Mouse (Mus musculus): Measurements from ENCODE around the gene Gcc2. TPM values are rescaled to one million over a fixed set of nuclear protein-coding genes. Genes with fewer than 3 reads are reported as not detected.

Gene Gcc2
- polyA plus RNA-seq, 2 experiments, result 9.4 to 20.1 TPM

DNA sequence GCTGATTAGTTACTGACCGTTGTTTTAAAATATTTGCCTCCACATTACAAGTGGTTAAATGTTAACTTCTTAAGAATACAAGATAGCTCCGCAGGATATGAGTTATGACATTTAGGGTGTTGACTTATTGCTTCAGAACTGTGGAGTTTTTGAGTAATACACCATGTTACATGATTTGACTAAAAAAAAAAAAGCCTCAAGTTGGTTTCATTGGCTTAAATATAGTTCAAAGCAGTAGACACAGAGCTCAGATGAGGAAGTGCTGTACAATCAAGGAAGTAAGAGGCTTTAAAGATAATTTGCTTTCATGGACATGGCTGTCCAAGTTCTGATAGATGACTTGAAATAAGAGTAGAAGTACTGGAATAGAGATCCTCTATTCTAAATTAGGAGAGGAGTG, 96.4 kb downstream of the Gcc2 start:
- Histone ChIP-seq H3K4me3 (ENCODE audit: insufficient read depth in 1 of 2, low read depth in 2 of 2, low read length in 2 of 2) (0 out of 4 replicates have a peak overlapping the region, but pooled peaks of 1 of the 2 experiments have one; percentile 34), H3K4me2 (ENCODE audit: low read depth) (no peak overlapping the region), H3K36me3 (replicated peaks; ENCODE audit: control insufficient read depth, insufficient read depth, low read depth) (no peaks in the 10 kb centered on the region), H3K27ac (no peak overlapping the region), H3K9ac (replicated peaks) (no peak overlapping the region), H3K9me3 (ENCODE audit: control insufficient read depth, low read length) (no peaks in the 10 kb centered on the region), H3K4me1 (replicated peaks; ENCODE audit: control insufficient read depth in 2 of 2, insufficient read depth in 2 of 2, low read length in 1 of 2) (peaks cover 16 to 24% of the 10 kb centered on the region in 2 experiments), H3K27me3 (ENCODE audit: control insufficient read depth, insufficient read depth, low read length) (no peaks in the 10 kb centered on the region)
- TF ChIP-seq CTCF (IDR thresholded peaks at IDR 0.05; ENCODE audit: low read depth) (no peak), EP300 (IDR thresholded peaks at IDR 0.05; ENCODE audit: low read depth) (no peak)
- ATAC-seq (ENCODE audit: insufficient read depth), result no peak
- WGBS (ENCODE audit: insufficient replicate concordance), result 29% methylated on average over 2 of the region's 2 CpGs
- no peak for DNase-seq (ENCODE audit: low read depth in 3 of 3, low spot score in 3 of 3)

GRCm38 (mm10) chr10:58352364-58352763, 97.1 kb downstream of the Gcc2 start:
- no peaks in the 10 kb centered on the region for H3K9me3 ChIP-seq (ENCODE audit: control insufficient read depth, low read length)
- H3K4me1 ChIP-seq (replicated peaks; ENCODE audit: control insufficient read depth in 2 of 2, insufficient read depth in 2 of 2, low read length in 1 of 2), result peaks cover 16 to 24% of the 10 kb centered on the region in 2 experiments
- no peak overlapping the region for H3K27ac ChIP-seq
- ATAC-seq (ENCODE audit: insufficient read depth), result no peak
- no peak overlapping the region for H3K4me3 ChIP-seq (ENCODE audit: insufficient read depth in 1 of 2, low read depth in 2 of 2, low read length in 2 of 2)
- H3K27me3 ChIP-seq (ENCODE audit: control insufficient read depth, insufficient read depth, low read length), result no peaks in the 10 kb centered on the region
- no peak overlapping the region for H3K4me2 ChIP-seq (ENCODE audit: low read depth)
- WGBS (ENCODE audit: insufficient replicate concordance), result 53% methylated on average over 3 of the region's 3 CpGs
- TF ChIP-seq EP300 (IDR thresholded peaks at IDR 0.05; ENCODE audit: low read depth), result no peak
- TF ChIP-seq CTCF (IDR thresholded peaks at IDR 0.05; ENCODE audit: low read depth), result no peak
- no peaks in the 10 kb centered on the region for H3K36me3 ChIP-seq (replicated peaks; ENCODE audit: control insufficient read depth, insufficient read depth, low read depth)
- no peak for DNase-seq (ENCODE audit: low read depth in 3 of 3, low spot score in 3 of 3)
- H3K9ac ChIP-seq (replicated peaks), result no peak overlapping the region

GRCm38 (mm10) chr10:58354561-58354960, 99.3 kb downstream of the Gcc2 start:
- peak; percentile 78 for ATAC-seq (ENCODE audit: insufficient read depth)
- no peak overlapping the region for H3K9ac ChIP-seq (replicated peaks)
- no peaks in the 10 kb centered on the region for H3K36me3 ChIP-seq (replicated peaks; ENCODE audit: control insufficient read depth, insufficient read depth, low read depth)
- 2% methylated on average over 3 of the region's 3 CpGs for WGBS (ENCODE audit: insufficient replicate concordance)
- no peak overlapping the region; the same call in 1 of the 2 replicates for H3K27ac ChIP-seq
- no peaks in the 10 kb centered on the region for H3K9me3 ChIP-seq (ENCODE audit: control insufficient read depth, low read length)
- H3K4me3 ChIP-seq (ENCODE audit: insufficient read depth in 1 of 2, low read depth in 2 of 2, low read length in 2 of 2), result no peak overlapping the region
- TF ChIP-seq CTCF (IDR thresholded peaks at IDR 0.05; ENCODE audit: low read depth) (no peak), EP300 (IDR thresholded peaks at IDR 0.05; ENCODE audit: low read depth) (peak; percentile 70)
- no peak for DNase-seq (ENCODE audit: low read depth in 3 of 3, low spot score in 3 of 3)
- H3K4me2 ChIP-seq (ENCODE audit: low read depth), result peak overlapping the region; percentile 42
- peaks cover 16 to 26% of the 10 kb centered on the region in 2 experiments for H3K4me1 ChIP-seq (replicated peaks; ENCODE audit: control insufficient read depth in 2 of 2, insufficient read depth in 2 of 2, low read length in 1 of 2)
- no peaks in the 10 kb centered on the region for H3K27me3 ChIP-seq (ENCODE audit: control insufficient read depth, insufficient read depth, low read length)

Other genes with a start within 250 kb of the Gcc2 start
- gene AW822073, start 30.6 kb upstream of the Gcc2 start, polyA plus RNA-seq (2012; rRNA removed), result not detected in 2 replicates
- gene AW822073, start 30.6 kb upstream of the Gcc2 start, polyA plus RNA-seq (2014; fragmentation: Nextera tagmentation; extraction: Ambion mirVana), result not detected in 2 replicates
- gene Duxf3, start 22.8 kb upstream of the Gcc2 start, polyA plus RNA-seq (2012; rRNA removed), result not detected in 2 replicates
- gene Duxf3, start 22.8 kb upstream of the Gcc2 start, polyA plus RNA-seq (2014; fragmentation: Nextera tagmentation; extraction: Ambion mirVana), result not detected in 2 replicates
- gene Gm4981, start 18.8 kb upstream of the Gcc2 start, polyA plus RNA-seq (2012; rRNA removed), result not detected in 2 replicates
- gene Gm4981, start 18.8 kb upstream of the Gcc2 start, polyA plus RNA-seq (2014; fragmentation: Nextera tagmentation; extraction: Ambion mirVana), result not detected in 2 replicates
- 14.4 and 20.9 TPM in 2 replicates for gene Lims1, start 68.0 kb downstream of the Gcc2 start, polyA plus RNA-seq (2012; rRNA removed)
- 69.0 and 77.5 TPM in 2 replicates for gene Lims1, start 68.0 kb downstream of the Gcc2 start, polyA plus RNA-seq (2014; fragmentation: Nextera tagmentation; extraction: Ambion mirVana)
- 6.1 and 11.1 TPM in 2 replicates for gene Ranbp2, start 191.4 kb downstream of the Gcc2 start, polyA plus RNA-seq (2012; rRNA removed)
- gene Ranbp2, start 191.4 kb downstream of the Gcc2 start, polyA plus RNA-seq (2014; fragmentation: Nextera tagmentation; extraction: Ambion mirVana), result 27.2 and 27.3 TPM in 2 replicates
- 0.64 and 1.3 TPM in 2 replicates for gene Ccdc138, start 242.5 kb downstream of the Gcc2 start, polyA plus RNA-seq (2012; rRNA removed)
- gene Ccdc138, start 242.5 kb downstream of the Gcc2 start, polyA plus RNA-seq (2014; fragmentation: Nextera tagmentation; extraction: Ambion mirVana), result 1.6 and 2.1 TPM in 2 replicates

All from liver, embryonic 14.5 days (tissue).